Mouse (Mus musculus) hematopoietic multipotent progenitor cell, adult 10-12 weeks (in vitro differentiated cells): ENCODE measurements around the gene Adamts6. TPM values are rescaled to one million over a fixed set of nuclear protein-coding genes. Genes with fewer than 3 reads are reported as not detected.

ENCODE experiments used
- polyA plus RNA-seq: library from polyadenylated mRNA; stranded (reverse); fragments of >175 nt; gene quantifications from 2 replicates; pipeline ENCODE4 v1.2.3, GENCODE M21; 2012; ENCODE audit warnings: low replicate concordance

The Adamts6 gene
- polyA plus RNA-seq, result 0.87 and 1.0 TPM in 2 replicates

DNA sequence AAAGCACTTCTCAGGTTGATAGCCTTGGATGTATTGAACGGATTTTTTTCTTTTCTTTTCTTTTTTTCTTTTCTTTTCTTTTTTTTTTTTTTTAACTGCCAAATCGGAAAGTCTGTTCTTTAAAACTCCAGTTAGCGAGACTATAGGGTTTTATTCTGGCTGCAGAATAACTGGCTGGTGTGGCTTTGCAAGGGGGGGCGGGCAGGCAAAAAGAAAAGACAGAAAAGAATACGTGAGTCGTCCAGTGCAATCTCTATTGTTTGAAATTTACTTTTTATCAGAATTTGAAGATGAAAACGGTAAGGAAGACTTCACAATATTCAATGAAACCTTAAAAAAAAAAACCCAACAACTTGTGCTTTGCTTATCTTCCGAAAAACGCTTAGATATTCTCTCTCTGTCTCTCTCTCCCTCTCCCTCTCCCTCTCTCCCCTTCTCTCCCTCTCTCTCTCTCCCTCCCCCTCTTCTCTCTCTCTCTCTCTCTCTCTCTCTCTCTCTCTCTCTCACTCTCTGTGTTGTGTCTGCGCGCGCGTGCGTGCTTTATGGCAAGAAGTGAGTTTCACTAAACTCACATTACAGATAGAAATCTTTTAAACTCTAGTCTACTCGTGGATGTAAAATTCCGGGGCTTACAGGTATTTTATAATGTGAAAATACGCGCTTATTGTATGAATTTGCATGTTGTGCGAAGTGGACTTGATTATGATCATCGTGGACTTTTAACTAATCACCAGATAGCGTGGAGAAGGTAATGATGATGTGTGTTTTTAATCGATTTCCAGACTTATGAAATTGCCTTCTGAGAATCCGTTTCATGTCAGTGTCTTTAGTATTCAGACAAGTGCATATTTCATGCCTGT is at the start of gene Adamts6:
Gene Adamts6, plus strand, starts transcription at position 470 of the 860 bp plus-strand sequence.

Other genes with a start within 250 kb of the Adamts6 start
- 8.7 and 11.8 TPM in 2 replicates for gene Nln, start 178.2 kb upstream of the Adamts6 start, polyA plus RNA-seq
- 0.35 and 0.48 TPM in 2 replicates for gene Sgtb, start 178.1 kb upstream of the Adamts6 start, polyA plus RNA-seq
- 0.79 and 3.5 TPM in 2 replicates for gene Trappc13, start 109.4 kb upstream of the Adamts6 start, polyA plus RNA-seq
- 1.4 and 1.8 TPM in 2 replicates for gene Trim23, start 109.0 kb upstream of the Adamts6 start, polyA plus RNA-seq
- 1.3 TPM in 1 of 2 replicates, not detected in the other for gene Cenpk, start 59.2 kb upstream of the Adamts6 start, polyA plus RNA-seq
- 1.2 and 3.9 TPM in 2 replicates for gene Ppwd1, start 59.0 kb upstream of the Adamts6 start, polyA plus RNA-seq